Mouse (Mus musculus): ENCODE data around the gene Samd7. TPM values are rescaled to one million over a fixed set of nuclear protein-coding genes. Genes with fewer than 3 reads are reported as not detected.

Gene Samd7
- polyA plus RNA-seq, 1 experiment from 2014 or later = not detected

GRCm38 (mm10) chr3:30722036-30722435 is 24.1 kb upstream of the Samd7 start:
- H3K4me3 ChIP-seq (ENCODE audit: low read depth, low read length) = no peak overlapping the region
- DNase-seq (ENCODE audit: low spot score, missing footprints) (no peak), ATAC-seq (ENCODE audit: low FRiP score) (no peak)
- no peaks in the 10 kb centered on the region for H3K36me3 ChIP-seq (ENCODE audit: control insufficient read depth, insufficient read depth, low read length)
- no peaks in the 10 kb centered on the region for H3K27me3 ChIP-seq (ENCODE audit: control insufficient read depth, insufficient read depth, low read length)
- H3K27ac ChIP-seq (ENCODE audit: low read depth, low read length) = no peak overlapping the region
- H3K4me2 ChIP-seq = no peak overlapping the region
- H3K9me3 ChIP-seq (ENCODE audit: control insufficient read depth, low read length) = no peaks in the 10 kb centered on the region
- WGBS = 83% methylated on average over 4 of the region's 4 CpGs
- no peak overlapping the region for H3K9ac ChIP-seq (ENCODE audit: low read length)
- no peaks in the 10 kb centered on the region for H3K4me1 ChIP-seq (ENCODE audit: control insufficient read depth, insufficient read depth, low read length)

GRCm38 (mm10) chr3:30722461-30722860 is 23.6 kb upstream of the Samd7 start:
- Histone ChIP-seq H3K27ac (ENCODE audit: low read depth, low read length) (no peak overlapping the region), H3K27me3 (ENCODE audit: control insufficient read depth, insufficient read depth, low read length) (no peaks in the 10 kb centered on the region), H3K36me3 (ENCODE audit: control insufficient read depth, insufficient read depth, low read length) (no peaks in the 10 kb centered on the region), H3K4me3 (ENCODE audit: low read depth, low read length) (no peak overlapping the region), H3K4me1 (ENCODE audit: control insufficient read depth, insufficient read depth, low read length) (no peaks in the 10 kb centered on the region), H3K9me3 (ENCODE audit: control insufficient read depth, low read length) (no peaks in the 10 kb centered on the region), H3K4me2 (no peak overlapping the region), H3K9ac (ENCODE audit: low read length) (no peak overlapping the region)
- 81% methylated on average over 2 of the region's 2 CpGs for WGBS
- ATAC-seq (ENCODE audit: low FRiP score) = no peak
- DNase-seq (ENCODE audit: low spot score, missing footprints) = no peak

- Histone ChIP-seq H3K36me3 (ENCODE audit: control insufficient read depth, insufficient read depth, low read length) (no peaks in the 10 kb centered on the region), H3K4me1 (ENCODE audit: control insufficient read depth, insufficient read depth, low read length) (no peaks in the 10 kb centered on the region), H3K4me3 (ENCODE audit: low read depth, low read length) (no peak overlapping the region), H3K4me2 (no peak overlapping the region), H3K9me3 (ENCODE audit: control insufficient read depth, low read length) (no peaks in the 10 kb centered on the region), H3K9ac (ENCODE audit: low read length) (no peak overlapping the region), H3K27me3 (ENCODE audit: control insufficient read depth, insufficient read depth, low read length) (no peaks in the 10 kb centered on the region), H3K27ac (ENCODE audit: low read depth, low read length) (no peak overlapping the region)
- DNase-seq (ENCODE audit: low spot score, missing footprints) = no peak
- WGBS = 58% methylated on average over 5 of the region's 5 CpGs
- no peak for ATAC-seq (ENCODE audit: low FRiP score)
Measured at GRCm38 (mm10) chr3:30723179-30723578, 22.9 kb upstream of the Samd7 start.

- ATAC-seq (ENCODE audit: low FRiP score) (no peak), DNase-seq (ENCODE audit: low spot score, missing footprints) (no peak)
- 65% methylated on average over 10 of the region's 10 CpGs for WGBS
- Histone ChIP-seq H3K27me3 (ENCODE audit: control insufficient read depth, insufficient read depth, low read length) (no peaks in the 10 kb centered on the region), H3K9me3 (ENCODE audit: control insufficient read depth, low read length) (no peaks in the 10 kb centered on the region), H3K36me3 (ENCODE audit: control insufficient read depth, insufficient read depth, low read length) (no peaks in the 10 kb centered on the region), H3K27ac (ENCODE audit: low read depth, low read length) (no peak overlapping the region), H3K4me1 (ENCODE audit: control insufficient read depth, insufficient read depth, low read length) (no peaks in the 10 kb centered on the region), H3K4me3 (ENCODE audit: low read depth, low read length) (no peak overlapping the region), H3K4me2 (no peak overlapping the region), H3K9ac (ENCODE audit: low read length) (no peak overlapping the region)
Measured at GRCm38 (mm10) chr3:30724105-30724824, 21.8 kb upstream of the Samd7 start.

GRCm38 (mm10) chr3:30724848-30725465 is 21.1 kb upstream of the Samd7 start:
- no peak overlapping the region for H3K27ac ChIP-seq (ENCODE audit: low read depth, low read length)
- WGBS = 85% methylated on average over 10 of the region's 10 CpGs
- no peaks in the 10 kb centered on the region for H3K36me3 ChIP-seq (ENCODE audit: control insufficient read depth, insufficient read depth, low read length)
- H3K4me2 ChIP-seq = no peak overlapping the region
- no peak for DNase-seq (ENCODE audit: low spot score, missing footprints)
- H3K9ac ChIP-seq (ENCODE audit: low read length) = no peak overlapping the region
- H3K27me3 ChIP-seq (ENCODE audit: control insufficient read depth, insufficient read depth, low read length) = no peaks in the 10 kb centered on the region
- H3K9me3 ChIP-seq (ENCODE audit: control insufficient read depth, low read length) = no peaks in the 10 kb centered on the region
- H3K4me1 ChIP-seq (ENCODE audit: control insufficient read depth, insufficient read depth, low read length) = no peaks in the 10 kb centered on the region
- ATAC-seq (ENCODE audit: low FRiP score) = no peak
- H3K4me3 ChIP-seq (ENCODE audit: low read depth, low read length) = no peak overlapping the region

- 83% methylated on average over 7 of the region's 7 CpGs for WGBS
- ATAC-seq (ENCODE audit: low FRiP score) = no peak
- no peak for DNase-seq (ENCODE audit: low spot score, missing footprints)
- H3K27ac ChIP-seq (ENCODE audit: low read depth, low read length) = no peak overlapping the region
- no peak overlapping the region for H3K4me2 ChIP-seq
- H3K9ac ChIP-seq (ENCODE audit: low read length) = no peak overlapping the region
- H3K9me3 ChIP-seq (ENCODE audit: control insufficient read depth, low read length) = no peaks in the 10 kb centered on the region
- H3K27me3 ChIP-seq (ENCODE audit: control insufficient read depth, insufficient read depth, low read length) = no peaks in the 10 kb centered on the region
- no peak overlapping the region for H3K4me3 ChIP-seq (ENCODE audit: low read depth, low read length)
- H3K4me1 ChIP-seq (ENCODE audit: control insufficient read depth, insufficient read depth, low read length) = no peaks in the 10 kb centered on the region
- H3K36me3 ChIP-seq (ENCODE audit: control insufficient read depth, insufficient read depth, low read length) = no peaks in the 10 kb centered on the region
Measured at GRCm38 (mm10) chr3:30725514-30725913, 20.6 kb upstream of the Samd7 start.

- Histone ChIP-seq H3K4me1 (ENCODE audit: control insufficient read depth, insufficient read depth, low read length) (no peaks in the 10 kb centered on the region), H3K27ac (ENCODE audit: low read depth, low read length) (no peak overlapping the region), H3K9ac (ENCODE audit: low read length) (no peak overlapping the region), H3K4me2 (no peak overlapping the region), H3K36me3 (ENCODE audit: control insufficient read depth, insufficient read depth, low read length) (no peaks in the 10 kb centered on the region), H3K9me3 (ENCODE audit: control insufficient read depth, low read length) (no peaks in the 10 kb centered on the region), H3K4me3 (ENCODE audit: low read depth, low read length) (no peak overlapping the region), H3K27me3 (ENCODE audit: control insufficient read depth, insufficient read depth, low read length) (no peaks in the 10 kb centered on the region)
- DNase-seq (ENCODE audit: low spot score, missing footprints) = no peak
- ATAC-seq (ENCODE audit: low FRiP score) = no peak
- 87% methylated on average over 4 of the region's 4 CpGs for WGBS
Measured at GRCm38 (mm10) chr3:30727209-30727608, 18.9 kb upstream of the Samd7 start.

- no peaks in the 10 kb centered on the region for H3K36me3 ChIP-seq (ENCODE audit: control insufficient read depth, insufficient read depth, low read length)
- H3K27me3 ChIP-seq (ENCODE audit: control insufficient read depth, insufficient read depth, low read length) = no peaks in the 10 kb centered on the region
- ATAC-seq (ENCODE audit: low FRiP score) (no peak), DNase-seq (ENCODE audit: low spot score, missing footprints) (no peak)
- H3K9me3 ChIP-seq (ENCODE audit: control insufficient read depth, low read length) = no peaks in the 10 kb centered on the region
- H3K4me2 ChIP-seq = no peak overlapping the region
- no peaks in the 10 kb centered on the region for H3K4me1 ChIP-seq (ENCODE audit: control insufficient read depth, insufficient read depth, low read length)
- 89% methylated on average over 5 of the region's 5 CpGs for WGBS
- H3K27ac ChIP-seq (ENCODE audit: low read depth, low read length) = no peak overlapping the region
- no peak overlapping the region for H3K9ac ChIP-seq (ENCODE audit: low read length)
- no peak overlapping the region for H3K4me3 ChIP-seq (ENCODE audit: low read depth, low read length)
Measured at GRCm38 (mm10) chr3:30729046-30729445, 17.0 kb upstream of the Samd7 start.

- 76% methylated on average over 9 of the region's 9 CpGs for WGBS
Measured at GRCm38 (mm10) chr3:30736809-30737208, 9.3 kb upstream of the Samd7 start.

More at GRCm38 (mm10) chr3:30736809-30737208, 9.3 kb upstream of the Samd7 start:
- H3K27ac ChIP-seq (ENCODE audit: low read depth, low read length) = no peak overlapping the region
- DNase-seq (ENCODE audit: low spot score, missing footprints) (no peak), ATAC-seq (ENCODE audit: low FRiP score) (no peak)
- no peaks in the 10 kb centered on the region for H3K36me3 ChIP-seq (ENCODE audit: control insufficient read depth, insufficient read depth, low read length)
- H3K9ac ChIP-seq (ENCODE audit: low read length) = peak overlapping the region; percentile 5; the same call in 1 of the 2 replicates
- peaks cover 2% of the 10 kb centered on the region; the same call in 1 of the 2 replicates for H3K4me1 ChIP-seq (ENCODE audit: control insufficient read depth, insufficient read depth, low read length)
- H3K27me3 ChIP-seq (ENCODE audit: control insufficient read depth, insufficient read depth, low read length) = no peaks in the 10 kb centered on the region
- H3K4me2 ChIP-seq = no peak overlapping the region
- H3K4me3 ChIP-seq (ENCODE audit: low read depth, low read length) = no peak overlapping the region
- H3K9me3 ChIP-seq (ENCODE audit: control insufficient read depth, low read length) = no peaks in the 10 kb centered on the region
